Mouse (Mus musculus) small intestine, adult 2 months (tissue): Measurements from ENCODE around the gene Rev3l.

ENCODE experiments used
- CTCF ChIP-seq: fragments of 200-500 bp; IDR thresholded peaks from 2 replicates; pipeline ENCODE4 v1.5.1; 2012; ENCODE audit warnings: low read depth, mild to moderate bottlenecking, control low read depth, inconsistent platforms, low read length, moderate library complexity, mixed read lengths; ENCODE audit not compliant: insufficient replicate concordance, insufficient read length; ENCODE audit errors: extremely low read depth
- POLR2A ChIP-seq: fragments of 200-500 bp; IDR thresholded peaks from 2 replicates; pipeline ENCODE4 v1.6.1; 2012; ENCODE audit warnings: low read depth, mild to moderate bottlenecking, control low read depth, inconsistent platforms, low read length, moderate library complexity

GRCm38 (mm10) chr10:39842621-39843020 is 110.7 kb downstream of the Rev3l start:
- TF ChIP-seq CTCF (no peak), POLR2A (no peak)
